Mouse (Mus musculus): ENCODE measurements at regions not wholly inside any gene's neighbourhood (a gene's known extent, or its start where the extent isn't known, plus 50 kb on each side); places are given as distances from the start of the nearest gene placed in this dataset.
A peak's percentile ranks its signal among the peaks of the same experiment; 100 is the strongest.

GRCm38 (mm10) chr8:25388811-25389210, 564.6 kb upstream of the Adam5 start:
- no peak overlapping the region for H3K4me2 ChIP-seq (ENCODE audit: low read depth, severe bottlenecking)
- H3K9ac ChIP-seq (ENCODE audit: low read length), result no peak overlapping the region
- no peaks in the 10 kb centered on the region for H3K27me3 ChIP-seq (ENCODE audit: control insufficient read depth, insufficient read depth, low read length)
- no peak overlapping the region for H3K27ac ChIP-seq (replicated peaks; ENCODE audit: low read depth, low read length)
- DNase-seq (ENCODE audit: low spot score) (no peak), ATAC-seq (ENCODE audit: insufficient number of reproducible peaks, low FRiP score, low TSS enrichment, low read depth) (no peak)
- WGBS, result 76% methylated on average over 9 of the region's 9 CpGs
- peaks cover 13% of the 10 kb centered on the region for H3K4me1 ChIP-seq (ENCODE audit: control insufficient read depth, insufficient read depth, low read length)
- H3K4me3 ChIP-seq (ENCODE audit: low read depth, low read length), result no peak overlapping the region
- no peaks in the 10 kb centered on the region for H3K9me3 ChIP-seq (ENCODE audit: control insufficient read depth, low read length)
- H3K36me3 ChIP-seq (ENCODE audit: control insufficient read depth, insufficient read depth, low read length), result no peaks in the 10 kb centered on the region

GRCm38 (mm10) chr8:25385186-25385585, 561.0 kb upstream of the Adam5 start:
- DNase-seq (ENCODE audit: low spot score), result no peak
- Histone ChIP-seq H3K27me3 (ENCODE audit: control insufficient read depth, insufficient read depth, low read length) (no peaks in the 10 kb centered on the region), H3K9ac (ENCODE audit: low read length) (no peak overlapping the region), H3K4me2 (ENCODE audit: low read depth, severe bottlenecking) (no peak overlapping the region), H3K27ac (replicated peaks; ENCODE audit: low read depth, low read length) (no peak overlapping the region), H3K36me3 (ENCODE audit: control insufficient read depth, insufficient read depth, low read length) (no peaks in the 10 kb centered on the region), H3K9me3 (ENCODE audit: control insufficient read depth, low read length) (no peaks in the 10 kb centered on the region), H3K4me1 (ENCODE audit: control insufficient read depth, insufficient read depth, low read length) (no peaks in the 10 kb centered on the region), H3K4me3 (ENCODE audit: low read depth, low read length) (no peak overlapping the region)
- ATAC-seq (ENCODE audit: insufficient number of reproducible peaks, low FRiP score, low TSS enrichment, low read depth), result no peak
- WGBS, result 88% methylated on average over 5 of the region's 5 CpGs

- Histone ChIP-seq H3K27ac (replicated peaks; ENCODE audit: low read depth, low read length) (no peak overlapping the region), H3K9ac (ENCODE audit: low read length) (no peak overlapping the region), H3K4me3 (ENCODE audit: low read depth, low read length) (no peak overlapping the region), H3K4me2 (ENCODE audit: low read depth, severe bottlenecking) (no peak overlapping the region), H3K9me3 (ENCODE audit: control insufficient read depth, low read length) (no peaks in the 10 kb centered on the region), H3K36me3 (ENCODE audit: control insufficient read depth, insufficient read depth, low read length) (no peaks in the 10 kb centered on the region), H3K27me3 (ENCODE audit: control insufficient read depth, insufficient read depth, low read length) (no peaks in the 10 kb centered on the region), H3K4me1 (ENCODE audit: control insufficient read depth, insufficient read depth, low read length) (no peaks in the 10 kb centered on the region)
- WGBS, result 90% methylated on average over 2 of the region's 2 CpGs
- no peak for DNase-seq (ENCODE audit: low spot score)
- no peak for ATAC-seq (ENCODE audit: insufficient number of reproducible peaks, low FRiP score, low TSS enrichment, low read depth)
Measured at GRCm38 (mm10) chr8:25384591-25384990, 560.4 kb upstream of the Adam5 start.

- Histone ChIP-seq H3K9me3 (ENCODE audit: control insufficient read depth, low read length) (no peaks in the 10 kb centered on the region), H3K4me1 (ENCODE audit: control insufficient read depth, insufficient read depth, low read length) (peaks cover 10% of the 10 kb centered on the region), H3K27ac (replicated peaks; ENCODE audit: low read depth, low read length) (no peak overlapping the region), H3K4me2 (ENCODE audit: low read depth, severe bottlenecking) (no peak overlapping the region), H3K36me3 (ENCODE audit: control insufficient read depth, insufficient read depth, low read length) (no peaks in the 10 kb centered on the region), H3K27me3 (ENCODE audit: control insufficient read depth, insufficient read depth, low read length) (no peaks in the 10 kb centered on the region), H3K4me3 (ENCODE audit: low read depth, low read length) (no peak overlapping the region), H3K9ac (ENCODE audit: low read length) (no peak overlapping the region)
- DNase-seq (ENCODE audit: low spot score) (no peak), ATAC-seq (ENCODE audit: insufficient number of reproducible peaks, low FRiP score, low TSS enrichment, low read depth) (no peak)
- 77% methylated on average over 8 of the region's 8 CpGs for WGBS
Measured at GRCm38 (mm10) chr8:25373276-25373675, 549.1 kb upstream of the Adam5 start.

GRCm38 (mm10) chr8:25370947-25371346, 546.8 kb upstream of the Adam5 start:
- peaks cover 16% of the 10 kb centered on the region for H3K4me1 ChIP-seq (ENCODE audit: control insufficient read depth, insufficient read depth, low read length)
- no peak for ATAC-seq (ENCODE audit: insufficient number of reproducible peaks, low FRiP score, low TSS enrichment, low read depth)
- H3K27ac ChIP-seq (replicated peaks; ENCODE audit: low read depth, low read length), result no peak overlapping the region
- no peak overlapping the region for H3K4me2 ChIP-seq (ENCODE audit: low read depth, severe bottlenecking)
- H3K9me3 ChIP-seq (ENCODE audit: control insufficient read depth, low read length), result no peaks in the 10 kb centered on the region
- DNase-seq (ENCODE audit: low spot score), result no peak
- no peaks in the 10 kb centered on the region for H3K36me3 ChIP-seq (ENCODE audit: control insufficient read depth, insufficient read depth, low read length)
- H3K4me3 ChIP-seq (ENCODE audit: low read depth, low read length), result no peak overlapping the region
- 31% methylated on average over 11 of the region's 11 CpGs for WGBS
- no peaks in the 10 kb centered on the region for H3K27me3 ChIP-seq (ENCODE audit: control insufficient read depth, insufficient read depth, low read length)
- H3K9ac ChIP-seq (ENCODE audit: low read length), result no peak overlapping the region

- H3K9me3 ChIP-seq (ENCODE audit: control insufficient read depth, low read length), result no peaks in the 10 kb centered on the region
- H3K27me3 ChIP-seq (ENCODE audit: control insufficient read depth, insufficient read depth, low read length), result no peaks in the 10 kb centered on the region
- peaks cover 16% of the 10 kb centered on the region for H3K4me1 ChIP-seq (ENCODE audit: control insufficient read depth, insufficient read depth, low read length)
- no peaks in the 10 kb centered on the region for H3K36me3 ChIP-seq (ENCODE audit: control insufficient read depth, insufficient read depth, low read length)
- peak overlapping the region; percentile 54; the same call in 1 of the 2 replicates for H3K27ac ChIP-seq (replicated peaks; ENCODE audit: low read depth, low read length)
- 84% methylated on average over 2 of the region's 2 CpGs for WGBS
- H3K4me3 ChIP-seq (ENCODE audit: low read depth, low read length), result no peak overlapping the region
- DNase-seq (ENCODE audit: low spot score) (no peak), ATAC-seq (ENCODE audit: insufficient number of reproducible peaks, low FRiP score, low TSS enrichment, low read depth) (no peak)
- H3K9ac ChIP-seq (ENCODE audit: low read length), result no peak overlapping the region
- H3K4me2 ChIP-seq (ENCODE audit: low read depth, severe bottlenecking), result no peak overlapping the region
Measured at GRCm38 (mm10) chr8:25369331-25369730, 545.2 kb upstream of the Adam5 start.

- H3K4me2 ChIP-seq (ENCODE audit: low read depth, severe bottlenecking), result peak overlapping the region; percentile 30
- peaks cover 16% of the 10 kb centered on the region for H3K4me1 ChIP-seq (ENCODE audit: control insufficient read depth, insufficient read depth, low read length)
- H3K27ac ChIP-seq (replicated peaks; ENCODE audit: low read depth, low read length), result peak overlapping the region; percentile 99
- ATAC-seq (ENCODE audit: insufficient number of reproducible peaks, low FRiP score, low TSS enrichment, low read depth) (peak; percentile 90), DNase-seq (ENCODE audit: low spot score) (peak; percentile 86)
- no peaks in the 10 kb centered on the region for H3K36me3 ChIP-seq (ENCODE audit: control insufficient read depth, insufficient read depth, low read length)
- 1% methylated on average over 11 of the region's 11 CpGs for WGBS
- H3K4me3 ChIP-seq (ENCODE audit: low read depth, low read length), result no peak overlapping the region
- H3K9me3 ChIP-seq (ENCODE audit: control insufficient read depth, low read length), result no peaks in the 10 kb centered on the region
- no peaks in the 10 kb centered on the region for H3K27me3 ChIP-seq (ENCODE audit: control insufficient read depth, insufficient read depth, low read length)
- H3K9ac ChIP-seq (ENCODE audit: low read length), result peak overlapping the region; percentile 69
Measured at GRCm38 (mm10) chr8:25368561-25369091, 544.5 kb upstream of the Adam5 start.

GRCm38 (mm10) chr8:25367806-25368549, 543.8 kb upstream of the Adam5 start:
- no peak overlapping the region for H3K4me3 ChIP-seq (ENCODE audit: low read depth, low read length)
- no peaks in the 10 kb centered on the region for H3K36me3 ChIP-seq (ENCODE audit: control insufficient read depth, insufficient read depth, low read length)
- DNase-seq (ENCODE audit: low spot score) (no peak), ATAC-seq (ENCODE audit: insufficient number of reproducible peaks, low FRiP score, low TSS enrichment, low read depth) (no peak; the same call in 1 of the 2 replicates)
- peak overlapping the region; percentile 30 for H3K4me2 ChIP-seq (ENCODE audit: low read depth, severe bottlenecking)
- H3K9ac ChIP-seq (ENCODE audit: low read length), result peak overlapping the region; percentile 69
- H3K4me1 ChIP-seq (ENCODE audit: control insufficient read depth, insufficient read depth, low read length), result peaks cover 16% of the 10 kb centered on the region
- WGBS, result 32% methylated on average over 15 of the region's 15 CpGs
- no peaks in the 10 kb centered on the region for H3K27me3 ChIP-seq (ENCODE audit: control insufficient read depth, insufficient read depth, low read length)
- no peaks in the 10 kb centered on the region for H3K9me3 ChIP-seq (ENCODE audit: control insufficient read depth, low read length)
- peak overlapping the region; percentile 99 for H3K27ac ChIP-seq (replicated peaks; ENCODE audit: low read depth, low read length)

Data from limb, embryonic 11.5 days (tissue).